Mouse (Mus musculus) MEL (cell line): ENCODE measurements around the gene Eva1c. TPM values are rescaled to one million over a fixed set of nuclear protein-coding genes. Genes with fewer than 3 reads are reported as not detected.

Source experiments
- DNase-seq: peaks from one replicate; pipeline ENCODE4 v3.0.0; 2011; ENCODE audit warnings: low read depth, low spot score
- H3K27ac ChIP-seq: 2 replicates; pipeline ENCODE4 v1.5.1; 2012; ENCODE audit warnings: low read depth, mild to moderate bottlenecking, control low read depth, low read length, moderate library complexity; ENCODE audit not compliant: control insufficient read depth
- H3K27me3 ChIP-seq, 2 experiments: fragments of 150-350 bp in 1 of 2; sonication (generic) in 1 of 2; 2 replicates each; pipeline ENCODE4 v1.6.1; 2012; ENCODE audit warnings: low read length in 2 of 2, mild to moderate bottlenecking in 2 of 2, improper control_type of control experiment in 1 of 2, moderate library complexity in 1 of 2; ENCODE audit not compliant: insufficient read depth in 2 of 2, control insufficient read depth in 1 of 2
- H3K36me3 ChIP-seq, 2 experiments: 2 replicates each; pipeline ENCODE4 v1.6.1; 2012 to 2014; ENCODE audit warnings: low read length in 2 of 2, improper control_type of control experiment in 1 of 2, inconsistent platforms in 1 of 2, mild to moderate bottlenecking in 1 of 2; ENCODE audit not compliant: insufficient read depth in 2 of 2, control insufficient read depth in 1 of 2
- H3K4me1 ChIP-seq, 2 experiments: fragments of 150-350 bp in 1 of 2; sonication (generic) in 1 of 2; 2 replicates each; pipeline ENCODE4 v1.6.1; 2012; ENCODE audit warnings: low read length in 2 of 2, improper control_type of control experiment in 1 of 2, mild to moderate bottlenecking in 1 of 2; ENCODE audit not compliant: insufficient read depth in 2 of 2, control insufficient read depth in 1 of 2
- H3K4me3 ChIP-seq, 2 experiments: fragments of 150-350 bp in 1 of 2; sonication (generic) in 1 of 2; 2 replicates each; pipeline ENCODE4 v1.5.1; 2012; ENCODE audit warnings: low read depth in 2 of 2, low read length in 2 of 2, mild to moderate bottlenecking in 2 of 2, moderate library complexity in 2 of 2, control low read depth in 1 of 2, improper control_type of control experiment in 1 of 2; ENCODE audit not compliant: control insufficient read depth in 1 of 2, insufficient read depth in 1 of 2
- H3K79me2 ChIP-seq: 2 replicates; pipeline ENCODE4 v1.6.1; 2012; ENCODE audit warnings: mild to moderate bottlenecking, low read length, moderate library complexity; ENCODE audit not compliant: control insufficient read depth, poor library complexity, insufficient read depth
- H3K9ac ChIP-seq: 2 replicates; pipeline ENCODE4 v1.6.1; 2012; ENCODE audit warnings: low read depth, mild to moderate bottlenecking, control low read depth, low read length, moderate library complexity; ENCODE audit not compliant: control insufficient read depth, poor library complexity, severe bottlenecking
- H3K9me3 ChIP-seq: fragments of 150-350 bp; sonication (generic); replicated peaks from 2 replicates; pipeline ENCODE4 v1.6.1; 2012; ENCODE audit warnings: mild to moderate bottlenecking, low read length, improper control_type of control experiment, moderate library complexity; ENCODE audit not compliant: insufficient read depth
- CHD2 ChIP-seq: IDR thresholded peaks from 2 replicates; pipeline ENCODE4 v1.6.1; 2011; ENCODE audit warnings: low read length, improper control_type of control experiment
- CTCF ChIP-seq, 3 experiments: IDR thresholded peaks in 2 of 3; conservative IDR thresholded peaks in 1 of 3; 2 replicates each; pipeline ENCODE4 v1.5.1; 2011 to 2012; ENCODE audit warnings: low read length in 3 of 3, low read depth in 2 of 3, mild to moderate bottlenecking in 2 of 3, improper control_type of control experiment in 1 of 3, inconsistent platforms in 1 of 3, mixed read lengths in 1 of 3, moderate library complexity in 1 of 3; ENCODE audit not compliant: control insufficient read depth in 1 of 3, insufficient read depth in 1 of 3, poor library complexity in 1 of 3, severe bottlenecking in 1 of 3
- E2F4 ChIP-seq: IDR thresholded peaks from 2 replicates; pipeline ENCODE4 v1.6.1; 2011; ENCODE audit warnings: low read depth, low read length, improper control_type of control experiment, borderline replicate concordance
- EP300 ChIP-seq, 2 experiments: IDR thresholded peaks; 2 replicates each; pipeline ENCODE4 v1.6.1; 2011; ENCODE audit warnings: improper control_type of control experiment in 2 of 2, low read length in 2 of 2, low read depth in 1 of 2, mild to moderate bottlenecking in 1 of 2
- ETS1 ChIP-seq: IDR thresholded peaks from 2 replicates; pipeline ENCODE4 v1.6.1; 2012; ENCODE audit warnings: low read depth, mild to moderate bottlenecking, inconsistent platforms, low read length, improper control_type of control experiment, moderate library complexity
- GABPA ChIP-seq: IDR thresholded peaks from 2 replicates; pipeline ENCODE4 v1.6.1; 2012; ENCODE audit warnings: low read depth, mild to moderate bottlenecking, inconsistent platforms, low read length, improper control_type of control experiment, moderate library complexity
- HCFC1 ChIP-seq: IDR thresholded peaks from 2 replicates; pipeline ENCODE4 v1.6.1; 2012; ENCODE audit warnings: low read depth, mild to moderate bottlenecking, inconsistent platforms, low read length, improper control_type of control experiment, moderate library complexity
- JUND ChIP-seq: IDR thresholded peaks from 2 replicates; pipeline ENCODE4 v1.6.1; 2011; ENCODE audit warnings: low read depth, mild to moderate bottlenecking, improper control_type of control experiment, low read length
- KAT2A ChIP-seq: conservative IDR thresholded peaks from 2 replicates; pipeline ENCODE4 v1.6.1; 2012; ENCODE audit warnings: low read depth, low read length, improper control_type of control experiment, inconsistent platforms
- MAZ ChIP-seq: IDR thresholded peaks from 2 replicates; pipeline ENCODE4 v1.6.1; 2012; ENCODE audit warnings: low read depth, mild to moderate bottlenecking, inconsistent platforms, low read length, improper control_type of control experiment
- MEF2A ChIP-seq: IDR thresholded peaks from 2 replicates; pipeline ENCODE4 v1.6.1; 2014; ENCODE audit warnings: low read depth, mild to moderate bottlenecking, inconsistent platforms, low read length, improper control_type of control experiment; ENCODE audit not compliant: poor library complexity, insufficient replicate concordance, severe bottlenecking; ENCODE audit errors: extremely low read depth
- MXI1 ChIP-seq: IDR thresholded peaks from 2 replicates; pipeline ENCODE4 v1.6.1; 2011; ENCODE audit warnings: mild to moderate bottlenecking, low read depth, low read length, improper control_type of control experiment
- MYC ChIP-seq: IDR thresholded peaks from 2 replicates; pipeline ENCODE4 v1.6.1; 2011; ENCODE audit warnings: low read depth, mild to moderate bottlenecking, low read length, improper control_type of control experiment, moderate library complexity
- NRF1 ChIP-seq: IDR thresholded peaks from 2 replicates; pipeline ENCODE4 v1.6.1; 2014; ENCODE audit warnings: low read depth, mild to moderate bottlenecking, inconsistent platforms, low read length, improper control_type of control experiment, moderate library complexity; ENCODE audit not compliant: poor library complexity, insufficient read depth, severe bottlenecking
- RAD21 ChIP-seq: IDR thresholded peaks from 2 replicates; pipeline ENCODE4 v1.6.1; 2011; ENCODE audit warnings: mild to moderate bottlenecking, low read depth, low read length, improper control_type of control experiment
- RCOR1 ChIP-seq: IDR thresholded peaks from 2 replicates; pipeline ENCODE4 v1.6.1; 2012; ENCODE audit warnings: low read depth, mild to moderate bottlenecking, inconsistent platforms, low read length, improper control_type of control experiment
- TBP ChIP-seq: IDR thresholded peaks from 2 replicates; pipeline ENCODE4 v1.8.0; 2011; ENCODE audit warnings: low read depth, low read length, improper control_type of control experiment
- TCF12 ChIP-seq: IDR thresholded peaks from 2 replicates; pipeline ENCODE4 v1.6.1; 2014; ENCODE audit warnings: low read depth, mild to moderate bottlenecking, inconsistent platforms, low read length, improper control_type of control experiment, moderate library complexity
- ZKSCAN1 ChIP-seq: IDR thresholded peaks from 2 replicates; pipeline ENCODE4 v1.6.1; 2012; ENCODE audit warnings: low read depth, mild to moderate bottlenecking, inconsistent platforms, low read length, improper control_type of control experiment, moderate library complexity
- ZMIZ1 ChIP-seq: IDR thresholded peaks from 2 replicates; pipeline ENCODE4 v1.6.1; 2012; ENCODE audit warnings: low read depth, mild to moderate bottlenecking, inconsistent platforms, low read length, improper control_type of control experiment, moderate library complexity
- ZNF384 ChIP-seq: IDR thresholded peaks from 2 replicates; pipeline ENCODE4 v1.6.1; 2012; ENCODE audit warnings: low read depth, mild to moderate bottlenecking, inconsistent platforms, low read length, improper control_type of control experiment
- polyA plus RNA-seq, 2 experiments: library from polyadenylated mRNA; stranded (reverse) in 1 of 2; unstranded in 1 of 2; fragments of >175 nt in 1 of 2; fragments of >200 nt in 1 of 2; gene quantifications; 2 replicates each; pipeline versions ENCODE4 v1.2.1 to v1.2.4; 2012; ENCODE audit warnings: low replicate concordance in 2 of 2, low read depth in 1 of 2; ENCODE audit not compliant: insufficient read length in 2 of 2, insufficient read depth in 1 of 2, missing spikeins in 1 of 2
- total RNA-seq: library from RNA; depleted of rRNA; stranded (reverse); fragments of 300-350 nt; gene quantifications from 2 replicates; pipeline ENCODE4 v1.2.3, GENCODE M21; 2012

Gene Eva1c
- total and polyA plus RNA-seq, 3 experiments = 0.06 TPM; not detected in 2

DNA sequence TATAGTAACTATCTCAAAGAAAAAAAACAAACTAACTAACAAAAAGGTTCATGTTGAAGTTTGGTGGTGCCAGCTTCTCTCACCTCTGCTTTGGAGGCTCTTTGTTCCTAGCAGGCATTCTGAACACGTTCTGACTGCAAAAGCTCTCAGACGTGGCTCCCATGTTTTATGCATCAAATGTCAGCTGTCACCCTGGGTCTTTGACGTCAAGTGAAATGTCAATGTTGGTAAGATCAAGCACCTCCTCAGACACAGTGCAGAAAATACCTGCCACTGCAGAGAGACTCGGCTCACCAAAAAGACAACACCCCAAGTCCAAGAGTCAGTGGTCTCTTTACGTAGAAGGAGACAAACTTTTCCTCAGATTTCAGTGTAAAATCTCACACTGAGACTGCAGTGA, 48.0 kb downstream of the Eva1c start:
- DNase-seq = no peak
- Histone ChIP-seq H3K27ac (no peak overlapping the region), H3K36me3 (no peaks in the 10 kb centered on the region), H3K9ac (no peak overlapping the region), H3K9me3 (no peaks in the 10 kb centered on the region), H3K27me3 (peaks cover 2% of the 10 kb centered on the region in 2 experiments; a peak in 3 of 4 replicates), H3K79me2 (no peaks in the 10 kb centered on the region), H3K4me3 (no peak overlapping the region), H3K4me1 (no peaks in the 10 kb centered on the region)
- TF ChIP-seq E2F4 (no peak), TCF12 (no peak), JUND (no peak), CHD2 (no peak), MYC (no peak)

- Histone ChIP-seq H3K27ac (no peak overlapping the region), H3K27me3 (peaks cover 0 to 2% of the 10 kb centered on the region in 2 experiments; a peak in 2 of 4 replicates), H3K9ac (no peak overlapping the region), H3K79me2 (no peaks in the 10 kb centered on the region), H3K4me1 (no peaks in the 10 kb centered on the region), H3K4me3 (no peak overlapping the region)
- DNase-seq = no peak
- TF ChIP-seq TBP (no peak), E2F4 (no peak)
- TF ChIP-seq, all 39 proteins: peak for 0
- Histone ChIP-seq H3K9me3 (no peaks in the 10 kb centered on the region), H3K36me3 (no peaks in the 10 kb centered on the region)
Observed at GRCm38 (mm10) chr16:90878135-90878860, 51.8 kb downstream of the Eva1c start.

GRCm38 (mm10) chr16:90882501-90882977, 56.0 kb downstream of the Eva1c start:
- H3K4me1 ChIP-seq = peaks cover 2 to 19% of the 10 kb centered on the region in 2 experiments; a peak in 3 of 4 replicates
- H3K27ac ChIP-seq = no peak overlapping the region
- H3K36me3 ChIP-seq = peaks cover 0 to 8% of the 10 kb centered on the region in 2 experiments; a peak in 2 of 4 replicates
- no peak overlapping the region for H3K9ac ChIP-seq
- H3K9me3 ChIP-seq = no peaks in the 10 kb centered on the region
- no peaks in the 10 kb centered on the region; a peak in 1 of 4 replicates for H3K27me3 ChIP-seq
- DNase-seq = no peak
- H3K79me2 ChIP-seq = no peaks in the 10 kb centered on the region
- H3K4me3 ChIP-seq = no peak overlapping the region
- no peak for TF ChIP-seq CTCF (IDR thresholded peaks at IDR 0.05 in 2 of 3, conservative IDR thresholded peaks at IDR 0.05 in 1 of 3; ENCODE audit: control insufficient read depth in 1 of 3, insufficient read depth in 1 of 3, low read depth in 2 of 3, low read length in 3 of 3, poor library complexity in 1 of 3, severe bottlenecking in 1 of 3)
- no peak for TF ChIP-seq GABPA
- TF ChIP-seq RCOR1 = no peak
- TF ChIP-seq ZNF384 = no peak
- TF ChIP-seq ZMIZ1 = no peak
- no peak for TF ChIP-seq KAT2A
- no peak for TF ChIP-seq ETS1
- TF ChIP-seq EP300 (IDR thresholded peaks at IDR 0.05; ENCODE audit: low read depth in 1 of 2, low read length in 2 of 2) = no peak
- TF ChIP-seq RAD21 = no peak
- no peak for TF ChIP-seq MXI1
- TF ChIP-seq CHD2 = no peak
- no peak for TF ChIP-seq E2F4
- TF ChIP-seq NRF1 = no peak
- no peak for TF ChIP-seq TCF12
- TF ChIP-seq MAZ = no peak
- no peak for TF ChIP-seq HCFC1
- TF ChIP-seq MEF2A = no peak
- no peak for TF ChIP-seq ZKSCAN1
- no peak for TF ChIP-seq MYC
